Mouse (Mus musculus): Measurements from ENCODE around the gene Olfr125. TPM values are rescaled to one million over a fixed set of nuclear protein-coding genes. Genes with fewer than 3 reads are reported as not detected.

Gene Olfr125
- total RNA-seq (2021) = not detected
- long read RNA-seq, experiment 1 = 0 reads
- long read RNA-seq, experiment 2 = 0 reads

DNA sequence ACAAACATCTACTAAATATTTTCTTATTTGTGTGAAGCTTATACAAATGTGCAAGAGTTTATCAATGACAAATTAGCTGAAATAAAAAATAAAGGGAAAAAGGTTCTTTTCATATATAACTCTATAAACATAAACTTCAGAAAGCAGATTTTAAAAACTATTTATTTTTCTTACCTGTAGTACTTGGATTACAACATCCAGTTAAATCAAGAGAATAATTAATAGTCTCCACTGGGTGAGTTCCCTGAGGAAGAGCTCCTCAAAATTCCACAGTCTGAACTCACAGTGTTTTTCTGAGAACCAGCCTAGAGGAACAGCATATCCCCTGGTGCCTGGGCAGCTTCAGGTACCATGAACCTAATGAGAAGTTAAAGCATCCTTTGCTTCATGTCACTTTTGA lies at the start of gene Olfr125:
Olfr125 (plus strand) TSS at position 301 of the 400 bp plus-strand sequence.
- DNase-seq (ENCODE audit: low spot score) = no peak

DNA sequence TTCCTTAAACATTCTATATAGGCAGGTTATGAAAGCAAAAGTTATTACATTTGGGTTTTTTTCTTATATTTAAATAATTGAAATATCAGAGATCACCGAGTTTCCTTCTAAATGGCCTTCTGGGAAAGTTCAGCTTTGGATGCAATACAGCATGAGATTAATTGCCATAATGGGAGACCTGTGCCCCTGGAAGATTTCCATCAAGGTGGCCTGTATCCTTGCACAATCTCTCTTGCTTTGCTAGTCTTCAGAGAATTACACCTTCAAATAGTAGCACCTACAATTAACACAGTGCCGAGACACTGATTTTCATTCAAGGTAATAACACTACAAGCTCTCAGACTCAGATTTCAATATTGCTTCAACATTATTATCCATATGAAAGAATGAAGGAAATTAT lies 39.5 kb upstream of the Olfr125 start, which contains the start of gene Olfr123:
Olfr123 (plus strand) TSS at position 301 of the 400 bp plus-strand sequence.
- DNase-seq (ENCODE audit: low spot score) = no peak

DNA sequence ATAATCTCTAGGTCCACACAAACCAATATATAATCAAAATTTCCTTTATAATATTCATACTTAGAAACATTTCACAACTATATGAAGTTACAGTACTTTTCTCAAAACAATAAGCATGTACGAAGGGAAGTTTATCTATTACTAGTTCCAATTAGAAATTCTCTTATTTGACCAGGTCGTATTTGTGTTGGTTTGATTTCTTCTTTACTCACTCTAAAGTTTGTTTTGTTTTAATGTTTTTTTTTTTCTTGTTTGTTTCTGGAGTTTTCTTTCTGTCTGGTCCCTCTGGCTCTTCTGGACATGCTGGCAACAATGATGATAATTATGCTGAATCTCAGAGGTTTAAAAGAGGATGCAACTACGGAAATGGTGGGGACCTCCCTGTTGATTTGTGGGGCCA lies 33.2 kb upstream of the Olfr125 start, which contains the start of gene Olfr124:
Olfr124 (plus strand) TSS at position 301 of the 400 bp plus-strand sequence.
- DNase-seq (ENCODE audit: low spot score) = no peak

DNA sequence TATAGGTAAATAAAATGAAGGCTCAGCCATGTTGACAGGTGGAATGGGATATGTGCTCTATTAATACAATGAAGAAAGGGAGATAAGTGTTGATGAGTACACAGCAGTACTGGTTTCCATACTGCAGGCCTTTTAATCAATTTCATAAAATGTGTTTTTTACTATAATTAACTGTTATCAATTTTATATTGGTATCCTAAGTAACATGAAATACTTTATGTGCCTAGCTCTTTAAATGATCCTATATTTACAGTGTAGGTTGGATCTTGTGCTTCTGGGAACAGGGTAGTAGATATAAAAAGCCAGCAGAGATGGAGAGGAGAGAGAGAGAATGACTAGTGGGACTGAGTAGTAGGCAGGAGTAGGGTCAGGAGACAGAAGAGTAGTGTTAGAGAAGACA lies 14.4 kb downstream of the Olfr125 start, which contains the start of gene Olfr126:
Olfr126 (plus strand) TSS at position 301 of the 400 bp plus-strand sequence.
- DNase-seq (ENCODE audit: low spot score) = no peak

DNA sequence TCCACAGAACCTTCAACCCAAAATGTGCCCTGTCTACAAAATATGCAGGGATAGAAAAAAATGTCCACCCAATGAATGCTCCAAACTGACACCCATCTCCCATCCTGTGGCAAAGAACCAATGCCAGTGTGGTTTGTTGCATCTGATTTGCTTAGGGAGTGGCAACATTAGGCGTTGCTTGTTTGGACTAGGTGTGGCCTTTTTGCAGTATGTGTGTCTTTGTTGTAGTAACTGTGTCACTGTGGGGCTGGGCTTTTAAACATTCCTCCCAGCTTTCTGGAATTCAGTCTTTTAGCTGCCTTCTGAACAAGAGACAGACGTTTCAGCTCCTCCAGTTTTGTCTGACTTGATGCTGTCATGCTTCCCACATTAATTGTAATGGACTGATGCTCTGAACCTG lies 31.2 kb downstream of the Olfr125 start:
- DNase-seq (ENCODE audit: low spot score) = no peak

DNA sequence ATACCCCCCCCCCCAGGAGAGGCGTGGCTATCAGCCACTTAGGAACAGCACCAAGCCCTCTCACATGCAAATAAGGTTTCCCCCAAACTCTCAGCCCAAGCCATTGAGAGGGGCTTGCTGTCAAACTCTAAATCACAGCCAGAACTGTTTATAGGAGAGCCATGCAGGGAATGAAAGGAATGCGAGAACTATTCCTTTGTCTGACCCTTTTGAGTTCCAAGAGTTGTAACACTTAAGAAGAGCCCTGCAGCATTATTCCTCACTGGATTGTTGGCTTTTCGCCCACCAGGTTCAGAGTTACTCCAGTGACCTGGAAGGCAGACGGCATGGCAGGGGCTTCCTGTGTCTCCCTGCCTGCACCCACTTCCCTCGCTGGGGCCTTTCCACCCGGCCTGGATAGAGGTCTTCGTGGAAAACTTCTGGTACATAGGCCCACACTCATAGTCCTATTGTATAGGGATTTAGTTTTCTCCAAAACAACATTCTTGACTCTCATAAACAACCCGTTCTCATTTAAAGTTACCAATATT lies 37.0 kb downstream of the Olfr125 start:
- DNase-seq (ENCODE audit: low spot score) = no peak

DNA sequence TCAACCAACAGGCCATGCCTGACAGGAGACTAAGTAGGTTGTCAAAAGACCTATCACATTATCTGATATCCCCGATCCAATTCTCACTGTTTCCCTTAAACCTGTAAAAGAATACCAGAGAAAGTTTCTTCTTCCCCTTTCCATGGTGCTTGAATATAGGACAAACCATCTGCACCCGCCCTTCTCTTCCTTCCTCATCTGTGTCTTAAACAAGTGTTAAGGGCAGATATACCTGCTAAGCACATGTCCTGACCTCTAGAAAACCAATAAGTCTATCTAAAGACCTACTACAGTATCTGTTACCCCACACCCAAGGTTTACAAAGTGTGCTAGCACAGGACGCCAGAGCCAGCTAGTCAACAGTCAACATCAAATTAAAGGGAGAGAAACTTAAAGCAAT lies 41.1 kb downstream of the Olfr125 start:
- no peak for DNase-seq (ENCODE audit: low spot score)

Other genes with a start within 250 kb of the Olfr125 start
- not detected for gene Olfr114, start 240.2 kb upstream of the Olfr125 start, total RNA-seq (2021)
- not detected for gene Olfr115, start 205.8 kb upstream of the Olfr125 start, total RNA-seq (2021)
- not detected for gene Olfr116, start 205.8 kb upstream of the Olfr125 start, total RNA-seq (2021)
- not detected for gene Olfr117, start 169.2 kb upstream of the Olfr125 start, total RNA-seq (2021)
- gene Olfr118, start 166.0 kb upstream of the Olfr125 start, total RNA-seq (2021) = not detected
- gene Olfr119, start 136.4 kb upstream of the Olfr125 start, total RNA-seq (2021) = not detected
- gene Olfr120, start 111.1 kb upstream of the Olfr125 start, total RNA-seq (2021) = not detected
- gene Olfr121, start 84.1 kb upstream of the Olfr125 start, total RNA-seq (2021) = not detected
- not detected for gene Olfr122, start 64.3 kb upstream of the Olfr125 start, total RNA-seq (2021)
- gene Olfr123, start 39.4 kb upstream of the Olfr125 start, total RNA-seq (2021) = not detected
- gene Olfr124, start 33.1 kb upstream of the Olfr125 start, total RNA-seq (2021) = not detected
- not detected for gene Olfr126, start 14.5 kb downstream of the Olfr125 start, total RNA-seq (2021)
- not detected for gene Olfr127, start 67.5 kb downstream of the Olfr125 start, total RNA-seq (2021)
- not detected for gene Olfr128, start 87.6 kb downstream of the Olfr125 start, total RNA-seq (2021)
- gene Olfr761, start 120.1 kb downstream of the Olfr125 start, total RNA-seq (2021) = not detected
- gene Olfr129, start 227.1 kb downstream of the Olfr125 start, total RNA-seq (2021) = not detected
- gene Olfr130, start 231.0 kb downstream of the Olfr125 start, total RNA-seq (2021) = not detected

Data from gastrocnemius, adult 18-20 months (tissue).